Mouse (Mus musculus) lung, postnatal 4 days (tissue): ENCODE results near the gene Cacna2d2.
A peak's percentile ranks its signal among the peaks of the same experiment; 100 is the strongest.

Experiments used
- DNase-seq, 2 experiments: peaks; one replicate each; pipeline ENCODE4 v3.0.0; 2021

Gene Cacna2d2

GRCm38 (mm10) chr9:107502131-107502846, 102.9 kb downstream of the Cacna2d2 start:
- no peak for DNase-seq

- DNase-seq: no peak
These were observed 105.5 kb downstream of the Cacna2d2 start for GRCm38 (mm10) chr9:107504662-107505537.

- no peak for DNase-seq
These were observed 108.9 kb downstream of the Cacna2d2 start for GRCm38 (mm10) chr9:107508266-107508665.

- DNase-seq: no peak
These were observed 111.1 kb downstream of the Cacna2d2 start for GRCm38 (mm10) chr9:107510384-107511100.

GRCm38 (mm10) chr9:107511436-107511835, 112.0 kb downstream of the Cacna2d2 start:
- no peak for DNase-seq

- DNase-seq: no peak
These were observed 112.9 kb downstream of the Cacna2d2 start for GRCm38 (mm10) chr9:107512326-107512725.

- peak; percentile 77 to 85 for DNase-seq
These were observed 115.0 kb downstream of the Cacna2d2 start for GRCm38 (mm10) chr9:107514303-107514955.

GRCm38 (mm10) chr9:107520331-107520730, 120.9 kb downstream of the Cacna2d2 start:
- no peak for DNase-seq

GRCm38 (mm10) chr9:107521190-107521589, 121.8 kb downstream of the Cacna2d2 start:
- DNase-seq: no peak

- DNase-seq: no peak
These were observed 122.4 kb downstream of the Cacna2d2 start for GRCm38 (mm10) chr9:107521711-107522399.

GRCm38 (mm10) chr9:107522400-107522711, 122.9 kb downstream of the Cacna2d2 start:
- no peak for DNase-seq

- peak; percentile 79 to 84 for DNase-seq
These were observed 127.0 kb downstream of the Cacna2d2 start for GRCm38 (mm10) chr9:107526198-107527026.

- peak; percentile 94 to 97 for DNase-seq
These were observed 134.5 kb downstream of the Cacna2d2 start, which contains the start of gene Tmem115 for GRCm38 (mm10) chr9:107533791-107534407. TSS of gene Tmem115 (plus strand) at chr9:107533945.

GRCm38 (mm10) chr9:107534408-107535202, 135.2 kb downstream of the Cacna2d2 start:
- DNase-seq: peak; percentile 42 to 51

- DNase-seq: no peak
These were observed 138.8 kb downstream of the Cacna2d2 start for GRCm38 (mm10) chr9:107538231-107538630.

- DNase-seq: no peak
These were observed 139.3 kb downstream of the Cacna2d2 start for GRCm38 (mm10) chr9:107538711-107539110.

- peak in 1 of 2 experiments; percentile 20 for DNase-seq
These were observed 140.5 kb downstream of the Cacna2d2 start for GRCm38 (mm10) chr9:107539940-107540339.

GRCm38 (mm10) chr9:107540420-107540819, 141.0 kb downstream of the Cacna2d2 start:
- DNase-seq: no peak

- no peak for DNase-seq
These were observed 141.6 kb downstream of the Cacna2d2 start for GRCm38 (mm10) chr9:107541005-107541404.
